Mouse (Mus musculus) right cerebral cortex, adult 2 months (tissue): ENCODE measurements around the gene Rps6ka2.
A peak's percentile ranks its signal among the peaks of the same experiment; 100 is the strongest.
"Not testable (repeated sequence)": the region's sequence is repeated elsewhere in the genome, so short reads cannot be mapped to it uniquely, and the experiment has no call there.

Source experiments
- DNase-seq, 2 experiments: peaks; one replicate each; pipeline ENCODE4 v3.0.0; 2021 to 2022; ENCODE audit warnings: low spot score in 2 of 2

Rps6ka2 gene

GRCm38 (mm10) chr17:7170304-7171295, 685 bp downstream of the Rps6ka2 start:
- DNase-seq = peak in 1 of 2 experiments; percentile 58

- no peak for DNase-seq
These were observed 3.6 kb downstream of the Rps6ka2 start for GRCm38 (mm10) chr17:7173331-7174028.

GRCm38 (mm10) chr17:7175293-7175692, 5.4 kb downstream of the Rps6ka2 start:
- no peak for DNase-seq

- DNase-seq = no peak
These were observed 6.5 kb downstream of the Rps6ka2 start for GRCm38 (mm10) chr17:7176394-7176793.

GRCm38 (mm10) chr17:7178196-7178595, 8.3 kb downstream of the Rps6ka2 start:
- no peak for DNase-seq

- no peak for DNase-seq
These were observed 12.3 kb downstream of the Rps6ka2 start for GRCm38 (mm10) chr17:7182187-7182586.

GRCm38 (mm10) chr17:7187037-7187436, 17.1 kb downstream of the Rps6ka2 start:
- not testable (repeated sequence) for DNase-seq

- DNase-seq = no peak
These were observed 19.5 kb downstream of the Rps6ka2 start for GRCm38 (mm10) chr17:7189425-7189824.

GRCm38 (mm10) chr17:7189975-7190374, 20.1 kb downstream of the Rps6ka2 start:
- peak; percentile 53 to 58 for DNase-seq

GRCm38 (mm10) chr17:7194140-7194840, 24.4 kb downstream of the Rps6ka2 start:
- DNase-seq = peak; percentile 40 to 52

- peak in 1 of 2 experiments; percentile 51 for DNase-seq
These were observed 27.4 kb downstream of the Rps6ka2 start for GRCm38 (mm10) chr17:7197121-7197925.

- no peak for DNase-seq
These were observed 35.0 kb downstream of the Rps6ka2 start for GRCm38 (mm10) chr17:7204771-7205406.

- no peak for DNase-seq
These were observed 36.7 kb downstream of the Rps6ka2 start for GRCm38 (mm10) chr17:7206434-7207145.

- DNase-seq = no peak
These were observed 40.7 kb downstream of the Rps6ka2 start for GRCm38 (mm10) chr17:7210648-7211047.

GRCm38 (mm10) chr17:7211893-7212292, 42.0 kb downstream of the Rps6ka2 start:
- DNase-seq = peak in 1 of 2 experiments; percentile 15

- DNase-seq = no peak
These were observed 43.3 kb downstream of the Rps6ka2 start for GRCm38 (mm10) chr17:7213214-7213613.

GRCm38 (mm10) chr17:7214061-7214460, 44.1 kb downstream of the Rps6ka2 start:
- peak; percentile 86 to 91 for DNase-seq

- DNase-seq = no peak
These were observed 47.9 kb downstream of the Rps6ka2 start for GRCm38 (mm10) chr17:7217791-7218329.

GRCm38 (mm10) chr17:7218396-7218795, 48.5 kb downstream of the Rps6ka2 start:
- peak in 1 of 2 experiments; percentile 35 for DNase-seq
